Mouse (Mus musculus) T-helper 2 cell (primary cell): Measurements from ENCODE around the gene Eid2.

ENCODE experiments used
- in situ Hi-C: fragments of 300-600 bp; cut with MboI, MseI; formaldehyde crosslinking; loops from one replicate; pipeline ENCODE4 v1.15.1; 2025; ENCODE audit warnings: high pct_unique_total_duplicates

Eid2 gene

GRCm38 (mm10) chr7:28290638-28291590 is 23.2 kb downstream of the Eid2 start, which contains the start of gene Selenov:
Gene Selenov, minus strand, starts transcription at chr7:28291186.
- in situ Hi-C loops, result no loop called here

- in situ Hi-C loops, result no loop called here
Measured at GRCm38 (mm10) chr7:28294481-28294880, 26.8 kb downstream of the Eid2 start.

- in situ Hi-C loops, result no loop called here
Measured at GRCm38 (mm10) chr7:28298837-28299625, 31.4 kb downstream of the Eid2 start.

- in situ Hi-C loops, result no loop called here
Measured at GRCm38 (mm10) chr7:28301616-28302433, 34.1 kb downstream of the Eid2 start, which contains the start of gene Dll3. Gene Dll3, minus strand, starts transcription at chr7:28302238.

- in situ Hi-C loops, result no loop called here
Measured at GRCm38 (mm10) chr7:28305641-28306040, 38.0 kb downstream of the Eid2 start.

- in situ Hi-C loops, result no loop called here
Measured at GRCm38 (mm10) chr7:28306216-28306615, 38.5 kb downstream of the Eid2 start.

GRCm38 (mm10) chr7:28309737-28310136 is 42.1 kb downstream of the Eid2 start:
- in situ Hi-C loops, result loop anchor here (10.0 kb wide), 1 partner anchor 835 kb away; the partner anchor contains the start of gene Sertad3

- in situ Hi-C loops, result loop anchor here (10.0 kb wide), 1 partner anchor 837 kb away; the partner anchor contains the start of gene Sertad3
Measured at GRCm38 (mm10) chr7:28311151-28311925, 43.7 kb downstream of the Eid2 start.

- in situ Hi-C loops, result loop anchor here (10.0 kb wide), 1 partner anchor 837 kb away; the partner anchor contains the start of gene Sertad3
Measured at GRCm38 (mm10) chr7:28311926-28312543, 44.4 kb downstream of the Eid2 start, which contains the start of gene Timm50. Gene Timm50, minus strand, starts transcription at chr7:28312072.

- in situ Hi-C loops, result loop anchor here (10.0 kb wide), 1 partner anchor 843 kb away; the partner anchor contains the start of gene Sertad3
Measured at GRCm38 (mm10) chr7:28318036-28318435, 50.4 kb downstream of the Eid2 start.

- in situ Hi-C loops, result loop anchor here (10.0 kb wide), 1 partner anchor 844 kb away; the partner anchor contains the start of gene Sertad3
Measured at GRCm38 (mm10) chr7:28318714-28319113, 51.0 kb downstream of the Eid2 start.
